Mouse (Mus musculus): ENCODE measurements around the gene Ets2. TPM values are rescaled to one million over a fixed set of nuclear protein-coding genes. Genes with fewer than 3 reads are reported as not detected.

Gene Ets2
- total and polyA plus RNA-seq, 3 experiments, result 15.9 to 23.5 TPM; not detected in 1

GRCm38 (mm10) chr16:95654204-95654611 is 47.7 kb upstream of the Ets2 start:
- H3K4me3 ChIP-seq (ENCODE audit: control insufficient read depth in 1 of 2, insufficient read depth in 1 of 2, low read depth in 2 of 2, low read length in 2 of 2), result no peak overlapping the region
- H3K27me3 ChIP-seq (ENCODE audit: control insufficient read depth in 1 of 2, insufficient read depth in 2 of 2, low read length in 2 of 2), result no peaks in the 10 kb centered on the region; a peak in 2 of 4 replicates
- TF ChIP-seq TAL1 (IDR thresholded peaks at IDR 0.05; ENCODE audit: low read length) (no peak), RCOR1 (IDR thresholded peaks at IDR 0.05; ENCODE audit: low read depth, low read length) (no peak), POLR2A (IDR thresholded peaks at IDR 0.05; ENCODE audit: control insufficient read depth in 1 of 2, insufficient read depth in 1 of 2, low read depth in 1 of 2, low read length in 2 of 2, poor library complexity in 1 of 2) (no peak), GATA1 (IDR thresholded peaks at IDR 0.05; ENCODE audit: low read depth, low read length) (no peak), E2F4 (IDR thresholded peaks at IDR 0.05; ENCODE audit: borderline replicate concordance, low read depth, low read length) (no peak), ETS1 (IDR thresholded peaks at IDR 0.05; ENCODE audit: low read depth, low read length) (no peak), MAX (IDR thresholded peaks at IDR 0.05; ENCODE audit: low read length) (no peak), GABPA (IDR thresholded peaks at IDR 0.05; ENCODE audit: low read depth, low read length) (no peak), JUND (IDR thresholded peaks at IDR 0.05; ENCODE audit: low read depth, low read length) (no peak), EP300 (IDR thresholded peaks at IDR 0.05; ENCODE audit: low read depth in 1 of 2, low read length in 2 of 2) (no peak), TCF12 (IDR thresholded peaks at IDR 0.05; ENCODE audit: low read depth, low read length) (no peak), SMC3 (IDR thresholded peaks at IDR 0.05; ENCODE audit: low read depth, low read length) (no peak), POLR2AphosphoS5 (IDR thresholded peaks at IDR 0.05; ENCODE audit: borderline replicate concordance, low read depth, low read length) (no peak), CHD1 (IDR thresholded peaks at IDR 0.05; ENCODE audit: low read depth, low read length) (no peak), ZC3H11A (IDR thresholded peaks at IDR 0.05; ENCODE audit: low read depth, low read length) (no peak)
- DNase-seq (ENCODE audit: low read depth, low spot score), result no peak
- H3K9me3 ChIP-seq (replicated peaks; ENCODE audit: insufficient read depth, low read length), result no peaks in the 10 kb centered on the region
- H3K4me1 ChIP-seq (ENCODE audit: control insufficient read depth in 1 of 2, insufficient read depth in 2 of 2, low read length in 2 of 2), result peaks cover 0 to 3% of the 10 kb centered on the region in 2 experiments; a peak in 2 of 4 replicates
- H3K36me3 ChIP-seq (ENCODE audit: control insufficient read depth in 1 of 2, insufficient read depth in 2 of 2, low read length in 2 of 2), result no peaks in the 10 kb centered on the region
- no peak overlapping the region for H3K27ac ChIP-seq (ENCODE audit: control insufficient read depth, low read depth, low read length)
- no peaks in the 10 kb centered on the region for H3K79me2 ChIP-seq (ENCODE audit: control insufficient read depth, insufficient read depth, low read length, poor library complexity)
- H3K9ac ChIP-seq (ENCODE audit: control insufficient read depth, low read depth, low read length, poor library complexity, severe bottlenecking), result no peak overlapping the region

GRCm38 (mm10) chr16:95656535-95656934 is 45.3 kb upstream of the Ets2 start:
- H3K9ac ChIP-seq (ENCODE audit: control insufficient read depth, low read depth, low read length, poor library complexity, severe bottlenecking), result no peak overlapping the region
- no peaks in the 10 kb centered on the region for H3K36me3 ChIP-seq (ENCODE audit: control insufficient read depth in 1 of 2, insufficient read depth in 2 of 2, low read length in 2 of 2)
- peaks cover 0 to 3% of the 10 kb centered on the region in 2 experiments; a peak in 2 of 4 replicates for H3K27me3 ChIP-seq (ENCODE audit: control insufficient read depth in 1 of 2, insufficient read depth in 2 of 2, low read length in 2 of 2)
- H3K9me3 ChIP-seq (replicated peaks; ENCODE audit: insufficient read depth, low read length), result no peaks in the 10 kb centered on the region
- peak; percentile 31 for DNase-seq (ENCODE audit: low read depth, low spot score)
- H3K4me3 ChIP-seq (ENCODE audit: control insufficient read depth in 1 of 2, insufficient read depth in 1 of 2, low read depth in 2 of 2, low read length in 2 of 2), result no peak overlapping the region
- H3K4me1 ChIP-seq (ENCODE audit: control insufficient read depth in 1 of 2, insufficient read depth in 2 of 2, low read length in 2 of 2), result peaks cover 0 to 3% of the 10 kb centered on the region in 2 experiments; a peak in 2 of 4 replicates
- no peak overlapping the region for H3K27ac ChIP-seq (ENCODE audit: control insufficient read depth, low read depth, low read length)
- TF ChIP-seq MEF2A (IDR thresholded peaks at IDR 0.05; ENCODE audit: extremely low read depth, insufficient replicate concordance, low read depth, low read length, poor library complexity, severe bottlenecking), result no peak
- TF ChIP-seq ZC3H11A (IDR thresholded peaks at IDR 0.05; ENCODE audit: low read depth, low read length), result no peak
- TF ChIP-seq NELFE (IDR thresholded peaks at IDR 0.05; ENCODE audit: low read depth, low read length), result no peak
- no peak for TF ChIP-seq GATA1 (IDR thresholded peaks at IDR 0.05; ENCODE audit: low read depth, low read length)
- no peak for TF ChIP-seq SMC3 (IDR thresholded peaks at IDR 0.05; ENCODE audit: low read depth, low read length)
- TF ChIP-seq CTCF (IDR thresholded peaks at IDR 0.05 in 2 of 3, conservative IDR thresholded peaks at IDR 0.05 in 1 of 3; ENCODE audit: control insufficient read depth in 1 of 3, insufficient read depth in 1 of 3, low read depth in 2 of 3, low read length in 3 of 3, poor library complexity in 1 of 3, severe bottlenecking in 1 of 3), result no peak
- TF ChIP-seq MAX (IDR thresholded peaks at IDR 0.05; ENCODE audit: low read length), result no peak
- TF ChIP-seq MAFK (IDR thresholded peaks at IDR 0.05; ENCODE audit: borderline replicate concordance, low read depth, low read length), result no peak
- TF ChIP-seq CHD2 (IDR thresholded peaks at IDR 0.05; ENCODE audit: low read length), result no peak
- no peak for TF ChIP-seq TCF12 (IDR thresholded peaks at IDR 0.05; ENCODE audit: low read depth, low read length)
- TF ChIP-seq POLR2A (IDR thresholded peaks at IDR 0.05; ENCODE audit: control insufficient read depth in 1 of 2, insufficient read depth in 1 of 2, low read depth in 1 of 2, low read length in 2 of 2, poor library complexity in 1 of 2), result no peak
- TF ChIP-seq MYC (IDR thresholded peaks at IDR 0.05; ENCODE audit: low read depth, low read length), result no peak
- no peak for TF ChIP-seq MAZ (IDR thresholded peaks at IDR 0.05; ENCODE audit: low read depth, low read length)
- no peak for TF ChIP-seq KAT2A (conservative IDR thresholded peaks at IDR 0.05; ENCODE audit: low read depth, low read length)
- TF ChIP-seq HCFC1 (IDR thresholded peaks at IDR 0.05; ENCODE audit: low read depth, low read length), result no peak
- no peaks in the 10 kb centered on the region for H3K79me2 ChIP-seq (ENCODE audit: control insufficient read depth, insufficient read depth, low read length, poor library complexity)

Data from MEL (cell line).